Mouse (Mus musculus) telencephalon, adult 2 months (tissue): ENCODE results near the gene Hdac11.

Source experiments
- DNase-seq: peaks from one replicate; pipeline ENCODE4 v3.0.0-alpha.2; 2011; ENCODE audit warnings: low read depth, low spot score

Hdac11 gene

DNA sequence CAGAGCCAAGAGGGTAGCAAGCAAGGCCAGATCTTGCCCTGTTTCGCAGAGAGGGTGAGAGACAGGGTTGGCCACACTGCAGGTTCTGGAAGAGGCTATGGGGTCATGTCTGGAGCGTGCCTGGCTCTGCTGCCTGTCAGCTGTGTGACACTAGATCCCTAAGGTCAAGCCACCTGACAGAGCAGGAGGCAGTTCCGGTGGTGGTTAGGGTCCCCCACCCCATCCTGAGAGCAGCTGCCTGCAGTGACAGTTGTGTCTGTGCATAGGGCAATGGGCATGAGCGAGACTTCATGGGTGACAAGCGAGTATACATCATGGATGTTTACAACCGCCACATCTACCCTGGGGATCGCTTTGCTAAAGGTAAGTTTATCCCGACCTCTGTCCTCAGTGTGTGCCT lies 12.7 kb downstream of the Hdac11 start:
- no peak for DNase-seq

GRCm38 (mm10) chr6:91171396-91171895 lies 15.0 kb downstream of the Hdac11 start:
- no peak for DNase-seq

GRCm38 (mm10) chr6:91172381-91172780 lies 15.9 kb downstream of the Hdac11 start:
- DNase-seq = no peak

DNA sequence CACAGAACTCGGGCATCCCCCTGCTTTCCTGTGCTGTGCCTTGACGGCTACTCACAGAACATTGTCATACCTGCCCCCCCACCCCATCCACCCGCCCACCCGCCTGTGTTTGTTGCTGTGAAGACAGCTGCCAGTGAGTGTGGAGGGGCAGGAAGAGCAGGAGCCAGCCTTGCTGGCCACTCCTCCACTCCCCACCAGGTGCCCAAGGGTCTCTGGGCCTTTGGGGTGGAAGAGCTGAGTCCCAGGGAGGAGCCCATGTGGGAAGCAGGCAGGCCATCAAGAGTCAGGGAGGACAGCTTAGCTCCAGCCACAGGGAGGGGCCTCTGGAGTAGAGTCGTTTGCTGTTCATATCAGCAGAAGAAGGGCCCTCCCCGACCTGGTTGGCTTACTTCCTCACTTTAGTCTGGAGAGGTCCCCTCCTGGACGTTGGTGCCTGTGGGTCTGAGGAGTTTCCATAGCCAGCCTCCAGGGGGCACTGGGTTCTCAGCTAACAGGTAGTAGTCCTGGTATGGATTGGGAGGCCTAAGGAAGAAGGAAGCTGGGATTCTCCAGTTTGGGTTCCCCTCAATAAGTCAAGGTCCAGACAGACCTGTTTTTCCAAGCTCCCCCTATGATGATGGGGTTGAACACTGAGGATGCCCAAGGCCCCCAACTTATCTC lies 16.9 kb downstream of the Hdac11 start:
- DNase-seq = no peak

DNA sequence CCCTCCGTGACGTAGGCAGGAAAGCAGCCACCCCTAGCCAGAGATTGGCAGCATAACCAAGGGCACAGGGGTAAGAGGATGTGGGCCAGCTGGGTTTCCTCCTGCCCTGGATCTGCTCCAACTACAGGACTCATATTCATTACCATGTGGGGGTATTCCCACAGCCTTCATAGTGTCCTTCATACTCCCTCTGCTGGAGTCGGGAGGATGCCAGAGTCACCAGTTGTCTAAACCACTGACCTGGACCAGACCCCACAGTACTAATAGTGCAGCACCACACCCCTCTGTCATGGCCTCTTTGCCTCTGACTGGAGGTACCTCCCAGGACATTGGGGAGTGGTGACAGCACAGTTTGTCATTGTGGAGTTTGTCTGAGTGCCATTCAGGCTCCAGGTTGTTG lies 17.7 kb downstream of the Hdac11 start:
- no peak for DNase-seq

DNA sequence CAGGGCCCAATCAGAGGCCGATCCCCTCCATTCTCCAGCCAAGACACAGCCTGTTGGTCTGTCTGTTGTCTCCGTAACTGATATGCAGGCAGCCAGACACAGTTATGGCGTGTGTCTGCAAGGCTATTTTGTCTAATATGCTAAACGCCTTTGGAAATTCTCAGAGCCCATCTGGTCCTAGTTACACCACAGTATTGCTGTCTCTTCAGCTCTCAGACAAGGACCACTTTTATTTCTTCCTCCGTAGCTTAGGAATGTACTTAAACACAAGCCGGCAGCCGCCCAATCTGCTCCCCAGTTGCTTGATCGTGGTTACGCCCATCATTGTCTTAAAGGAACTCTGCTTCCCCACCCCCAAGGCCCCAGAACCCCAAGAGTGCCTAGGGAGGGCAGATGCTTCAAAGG lies 24.3 kb downstream of the Hdac11 start:
- DNase-seq = no peak

- no peak for DNase-seq
Observed at GRCm38 (mm10) chr6:91181320-91181719, 24.9 kb downstream of the Hdac11 start.

- DNase-seq = no peak
Observed at GRCm38 (mm10) chr6:91182075-91182490, 25.6 kb downstream of the Hdac11 start.

DNA sequence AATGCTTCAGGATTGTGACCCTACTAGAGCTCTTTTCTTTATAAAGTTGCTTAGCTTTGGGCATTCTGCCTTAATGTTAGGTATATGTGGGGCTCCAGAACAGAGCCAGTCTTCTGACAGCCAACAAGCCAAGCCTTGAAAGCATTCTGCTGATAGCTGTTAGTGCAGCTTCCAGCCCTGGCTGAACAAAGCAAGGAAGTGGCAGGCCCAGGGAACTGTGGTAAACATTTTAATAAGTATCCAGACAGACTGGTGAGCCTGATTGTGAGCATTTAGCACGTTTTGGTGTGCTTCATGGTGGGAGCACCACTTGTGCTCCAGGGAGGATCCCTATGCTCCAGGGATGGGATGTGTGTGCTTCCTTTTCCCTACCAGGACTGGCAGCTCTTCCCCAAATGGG lies 26.6 kb downstream of the Hdac11 start:
- no peak for DNase-seq

DNA sequence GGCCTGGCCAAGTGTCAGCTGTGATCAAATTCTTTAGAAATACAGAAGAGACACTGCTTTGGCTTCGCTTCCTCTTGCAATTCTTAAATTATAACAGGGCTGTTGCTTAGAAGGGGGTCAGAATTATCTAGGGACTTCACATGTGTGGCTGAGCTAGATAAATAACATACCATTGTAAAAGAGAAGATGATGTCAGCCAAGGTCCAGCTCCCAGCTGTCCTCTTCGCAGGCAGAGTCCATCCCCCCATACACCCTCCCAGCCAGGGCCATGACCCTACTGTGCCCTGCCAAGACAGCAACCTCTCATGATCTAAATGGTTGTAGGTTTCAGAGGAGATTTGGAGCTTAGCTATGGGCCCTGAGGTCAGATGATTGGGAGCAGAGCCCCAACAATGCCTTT lies 27.5 kb downstream of the Hdac11 start:
- no peak for DNase-seq

DNA sequence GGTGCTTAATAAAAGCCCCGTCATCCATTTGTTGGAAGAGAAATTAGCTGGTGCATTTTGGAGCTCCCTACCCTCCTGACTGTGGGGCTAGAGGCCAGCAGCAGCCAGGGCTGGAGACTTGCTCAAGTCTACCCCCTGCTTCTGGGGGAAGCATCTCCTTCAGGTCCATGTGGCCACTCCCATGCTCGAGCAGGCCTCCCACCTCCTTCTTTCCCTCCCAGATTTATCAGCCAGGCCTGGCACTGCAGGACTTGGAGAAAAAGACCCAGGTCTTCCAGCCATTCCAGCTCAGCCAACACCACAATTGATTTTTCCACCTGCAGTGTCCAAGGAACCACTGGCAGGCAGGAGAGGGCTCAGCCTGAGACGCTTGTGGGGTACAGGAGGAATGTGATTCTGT lies 28.3 kb downstream of the Hdac11 start:
- DNase-seq = no peak

DNA sequence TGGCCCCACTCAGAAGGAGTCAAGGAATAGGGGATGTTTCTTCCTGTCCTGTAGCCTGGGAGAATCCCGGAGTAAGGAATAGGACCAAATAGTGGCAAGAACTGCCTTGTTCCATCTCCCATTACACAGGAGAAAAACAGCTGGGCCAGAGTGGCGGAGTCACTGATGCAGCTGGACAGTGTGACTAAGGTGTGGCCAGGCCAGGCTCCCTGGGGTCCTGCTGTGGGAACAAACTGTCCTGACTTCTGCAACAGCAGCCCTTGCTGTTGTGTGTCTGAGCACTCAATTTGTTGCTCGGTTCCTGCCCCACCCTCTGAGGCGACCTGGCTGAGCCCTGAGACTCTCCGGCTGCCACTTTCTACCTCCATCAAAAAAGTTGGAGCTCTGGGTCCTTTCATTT lies 29.0 kb downstream of the Hdac11 start:
- DNase-seq = no peak

DNA sequence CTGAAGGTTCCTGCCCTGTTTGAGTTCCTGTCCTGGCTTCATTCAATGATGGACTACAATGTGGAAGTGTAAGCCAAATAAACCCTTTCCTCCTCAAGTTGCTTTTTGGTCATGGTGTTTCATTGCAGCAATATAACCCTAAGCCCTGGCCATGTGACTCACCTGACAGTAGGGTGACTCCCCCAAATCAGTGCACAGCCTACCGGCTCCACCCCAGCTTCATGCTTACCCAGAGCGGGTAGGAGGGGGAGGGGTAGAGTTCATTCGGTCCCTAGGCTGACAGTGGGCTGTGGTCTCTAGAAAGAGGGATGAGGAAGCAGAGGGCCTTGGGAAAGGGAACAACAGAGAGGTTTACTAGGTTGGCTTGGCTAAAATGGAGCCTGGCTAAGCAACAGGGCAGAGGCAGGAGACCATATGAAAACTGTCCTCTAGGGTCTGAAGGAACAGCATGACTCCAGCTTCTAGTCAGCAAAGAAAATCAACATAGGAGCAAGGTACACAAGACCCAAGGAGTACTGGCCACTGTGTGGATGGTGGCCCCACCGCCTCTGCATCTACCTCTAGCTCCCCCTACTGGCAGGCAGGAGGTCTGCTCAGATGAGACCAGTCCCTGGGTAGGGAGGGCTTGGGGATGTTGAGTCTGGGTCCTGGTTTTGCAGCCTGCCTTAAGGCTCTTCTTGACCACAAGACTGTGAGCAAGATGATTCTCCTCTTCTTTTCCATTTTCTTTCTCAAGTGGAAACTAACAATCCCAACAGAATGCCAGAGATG lies 29.9 kb downstream of the Hdac11 start:
- no peak for DNase-seq

GRCm38 (mm10) chr6:91186934-91187333 lies 30.5 kb downstream of the Hdac11 start:
- DNase-seq = no peak

GRCm38 (mm10) chr6:91187871-91188270 lies 31.4 kb downstream of the Hdac11 start:
- no peak for DNase-seq

GRCm38 (mm10) chr6:91189971-91190370 lies 33.5 kb downstream of the Hdac11 start:
- no peak for DNase-seq

DNA sequence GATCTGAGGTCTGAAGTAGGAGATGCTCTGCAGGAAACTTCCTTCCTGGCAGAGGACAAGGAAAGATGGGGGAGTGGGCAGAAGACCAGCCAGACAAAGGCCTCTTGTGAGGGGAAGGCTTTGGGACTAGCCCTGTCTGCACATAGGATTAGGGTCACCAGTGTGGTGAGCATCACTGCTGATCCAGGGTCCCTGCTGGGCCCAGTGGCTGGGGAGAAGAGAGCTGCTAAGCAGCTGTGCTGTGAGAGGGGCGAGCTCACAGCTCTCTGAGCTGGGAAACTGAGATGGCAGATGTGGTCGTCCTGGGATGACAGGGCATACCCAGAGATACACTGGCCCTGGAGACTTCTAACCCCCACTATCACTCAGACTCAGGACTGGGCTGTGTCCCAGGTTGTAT lies 35.0 kb downstream of the Hdac11 start:
- DNase-seq = no peak

DNA sequence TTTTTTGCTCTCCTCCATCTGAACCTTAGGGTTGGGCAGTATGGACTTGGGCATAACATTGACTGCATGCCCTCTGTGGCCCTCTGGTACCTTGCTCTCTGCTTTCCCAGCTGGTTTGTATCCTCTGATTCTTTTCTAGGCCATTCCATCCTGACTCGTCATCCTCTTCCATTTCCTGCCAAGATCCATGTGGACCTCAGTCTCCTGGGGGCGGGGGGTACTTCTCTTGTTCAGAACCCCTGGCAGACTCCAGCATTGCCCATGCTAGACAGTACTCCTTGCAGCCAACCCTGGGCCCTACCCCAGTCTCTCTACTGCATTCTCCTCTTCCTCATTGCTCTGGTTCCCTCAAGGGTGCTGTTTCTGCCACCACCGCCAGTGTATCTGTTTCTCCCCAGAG lies 36.0 kb downstream of the Hdac11 start:
- no peak for DNase-seq

DNA sequence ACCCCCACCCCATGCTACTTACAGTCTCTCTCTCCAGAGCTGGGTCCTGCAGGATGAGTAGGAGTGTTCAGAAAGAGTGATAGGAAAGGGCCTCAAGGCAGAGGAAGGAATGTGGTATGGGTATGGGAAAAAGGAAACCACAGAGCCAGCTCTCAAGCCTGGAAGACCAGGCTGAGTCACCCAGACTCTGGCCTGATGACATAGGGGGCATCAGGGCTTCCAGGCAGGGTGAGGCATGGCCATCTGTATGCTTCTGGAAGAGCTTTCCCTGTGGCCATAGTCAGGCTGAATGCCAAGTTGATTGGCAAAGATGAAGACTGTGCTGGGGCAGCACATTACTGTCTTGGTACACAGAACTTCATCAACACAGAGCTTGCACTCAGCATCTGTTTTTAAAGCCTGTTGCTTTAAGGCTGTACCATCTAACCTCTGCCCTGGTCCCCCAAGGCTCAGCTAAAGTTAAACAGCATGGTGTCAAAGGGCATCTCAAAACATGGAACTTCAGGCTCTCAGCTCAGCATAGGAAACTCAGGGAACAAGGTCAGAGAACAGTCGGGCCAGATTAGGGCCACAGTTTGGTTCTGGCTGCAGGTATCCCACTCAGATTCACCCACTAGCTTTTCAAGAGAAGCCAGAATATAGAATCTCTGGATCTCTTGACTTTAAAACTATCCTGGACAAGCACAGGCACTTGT lies 36.5 kb downstream of the Hdac11 start:
- DNase-seq = no peak

GRCm38 (mm10) chr6:91198456-91198855 lies 42.0 kb downstream of the Hdac11 start:
- DNase-seq = no peak

DNA sequence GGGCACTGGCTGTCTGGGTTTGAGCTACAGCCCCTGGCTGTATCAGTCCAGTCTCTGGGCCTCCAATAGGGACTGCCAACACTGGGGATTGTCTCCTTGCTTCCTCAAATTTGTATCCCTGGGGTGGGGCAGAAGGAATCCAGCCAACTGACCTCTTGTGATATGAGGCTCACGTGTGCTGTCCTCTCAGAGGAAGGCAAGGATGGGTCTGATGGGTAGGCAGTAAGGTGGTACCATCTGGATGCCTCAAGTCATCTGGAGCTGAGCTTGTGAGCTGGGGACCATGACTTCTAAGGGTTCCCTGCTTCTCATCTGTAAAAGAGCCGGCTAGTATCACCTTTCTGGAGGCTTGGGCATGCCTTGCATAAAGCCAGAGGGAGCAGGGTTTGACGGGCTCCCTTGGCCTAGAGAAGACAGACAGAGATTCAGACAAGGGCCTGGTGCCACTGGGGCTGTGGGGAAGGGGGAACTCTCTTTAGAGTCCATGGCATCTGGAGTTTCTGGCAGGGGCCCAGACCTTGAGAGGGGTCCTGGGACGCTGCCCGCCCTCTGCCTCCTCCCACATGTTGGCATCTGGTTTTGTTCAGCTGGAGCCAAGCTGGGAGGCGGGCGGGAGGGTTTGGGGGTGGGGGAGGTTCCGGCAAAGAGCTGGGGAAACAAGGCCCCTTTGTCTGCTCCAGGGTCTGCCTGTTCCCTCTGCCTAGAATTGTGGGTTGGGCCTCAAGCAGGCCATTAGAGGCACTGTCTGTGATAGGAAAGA lies 44.1 kb downstream of the Hdac11 start:
- DNase-seq = peak; percentile 45

DNA sequence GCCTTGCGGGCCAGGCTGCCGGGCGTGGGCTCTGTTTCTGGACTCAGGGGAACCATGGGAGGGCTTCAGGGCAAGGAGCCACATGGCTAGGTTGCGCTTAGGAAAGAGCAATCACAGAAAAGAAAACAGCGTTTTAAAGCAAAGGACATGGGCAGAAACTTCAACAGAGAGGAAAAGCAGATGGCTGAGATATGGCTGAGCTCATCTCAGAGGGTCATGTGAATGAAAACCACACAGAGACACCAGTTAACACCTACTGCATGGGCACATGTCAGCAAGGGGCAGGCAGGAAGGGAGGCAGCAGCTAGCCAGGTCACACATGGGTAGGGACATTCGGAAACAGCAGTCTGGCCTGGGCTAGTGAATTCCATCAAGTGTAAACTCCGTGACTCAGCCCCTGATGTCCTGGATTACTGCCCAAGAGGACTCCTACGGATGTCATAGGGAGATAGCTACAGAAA lies 45.4 kb downstream of the Hdac11 start:
- no peak for DNase-seq
